Mouse (Mus musculus) A20 (cell line): ENCODE measurements around the gene Itgae.
A peak's percentile ranks its signal among the peaks of the same experiment; 100 is the strongest.

ENCODE experiments used
- DNase-seq: peaks from one replicate; pipeline ENCODE4 v3.0.0-alpha.2; 2011; ENCODE audit warnings: low read depth, low spot score

Itgae gene

DNA sequence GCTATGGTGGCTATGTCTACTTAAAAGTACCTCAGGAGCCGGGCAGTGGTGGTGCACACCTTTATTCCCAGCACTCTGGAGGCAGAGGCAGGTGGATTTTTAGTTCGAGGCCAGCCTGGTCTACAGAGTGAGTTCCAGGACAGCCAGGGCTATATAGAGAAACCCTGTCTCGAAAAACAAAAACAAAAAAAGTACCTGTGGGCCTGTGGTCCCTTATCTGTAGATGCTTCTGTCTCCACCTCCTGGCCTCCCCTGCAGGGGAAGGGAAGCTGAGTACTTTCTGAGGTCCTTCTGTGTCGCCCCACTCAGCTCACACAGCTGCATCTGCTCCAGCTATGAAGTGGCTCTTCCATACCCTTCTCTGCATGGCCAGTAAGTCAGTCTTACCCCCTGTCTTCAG lies at the start of gene Itgae:
Gene Itgae (plus strand): TSS at position 301 of the 400 bp plus-strand sequence.
- no peak for DNase-seq

DNA sequence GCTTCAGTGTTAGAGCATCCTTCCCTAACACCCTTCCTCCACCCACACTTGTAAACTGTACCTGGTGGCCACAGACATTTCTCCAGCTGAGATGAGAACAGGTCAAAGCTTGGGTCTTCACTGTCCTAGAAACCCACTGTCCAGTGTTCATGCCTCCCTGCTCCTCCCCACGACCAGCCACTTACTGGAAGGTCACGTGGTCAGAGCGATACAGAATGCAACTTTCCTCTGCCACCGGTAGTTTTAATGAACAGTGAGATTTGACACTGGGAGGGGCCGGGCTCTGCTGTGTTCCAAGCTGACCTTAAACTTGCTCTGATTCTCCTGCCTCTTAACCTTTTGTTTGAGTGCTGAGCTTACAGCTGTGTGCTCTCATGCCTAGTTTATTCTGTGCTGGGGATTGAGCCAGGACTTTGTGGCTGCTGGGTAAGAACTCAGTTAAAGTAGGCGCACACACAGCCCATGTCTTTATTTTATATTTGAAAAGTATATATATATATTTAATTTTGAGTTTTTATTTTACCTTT lies 46.1 kb upstream of the Itgae start:
- no peak for DNase-seq

DNA sequence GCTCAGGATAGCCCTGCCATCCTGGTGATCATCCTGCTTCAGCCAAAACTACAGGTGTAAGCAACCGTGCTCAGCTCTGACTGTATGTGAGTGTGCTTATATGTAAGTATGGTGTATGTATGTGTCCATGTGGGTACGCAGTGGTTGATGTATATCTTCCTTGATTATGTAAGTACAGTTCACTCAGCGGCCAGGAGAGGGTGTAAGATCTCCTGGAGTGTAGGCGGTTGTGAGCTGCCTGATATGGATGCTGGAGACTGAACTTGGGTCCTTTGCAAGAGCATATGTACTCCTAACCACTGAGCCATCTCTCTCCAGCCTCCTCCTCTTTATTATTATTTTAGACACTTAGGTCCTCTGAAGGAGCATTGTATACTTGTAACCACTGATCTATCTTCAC lies 45.6 kb upstream of the Itgae start:
- peak; percentile 41 for DNase-seq

DNA sequence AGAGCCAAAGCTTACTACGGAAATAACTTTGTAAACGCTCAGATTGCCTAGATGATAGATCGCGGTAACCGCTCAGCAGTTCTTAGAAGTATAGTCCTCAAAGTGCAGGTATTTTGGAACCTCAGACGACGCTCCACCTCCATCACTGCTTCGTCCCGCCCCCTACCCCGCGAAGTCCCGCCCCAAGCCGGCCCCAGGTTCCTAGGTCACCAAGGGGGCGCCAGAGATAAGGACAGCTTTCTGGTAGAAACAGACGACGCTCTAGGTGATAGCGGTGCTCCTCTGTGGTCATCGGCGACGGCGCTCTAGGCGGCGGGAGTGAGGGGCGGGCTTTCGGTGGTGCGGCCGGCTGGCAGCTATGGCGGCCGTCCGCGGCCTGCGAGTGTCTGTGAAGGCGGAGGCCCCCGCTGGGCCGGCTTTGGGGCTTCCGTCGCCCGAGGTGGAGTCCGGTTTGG lies 42.8 kb upstream of the Itgae start, which contains the start of gene Ncbp3:
Gene Ncbp3 (plus strand): TSS at position 242 of the 455 bp plus-strand sequence.
- peak; percentile 97 for DNase-seq

DNA sequence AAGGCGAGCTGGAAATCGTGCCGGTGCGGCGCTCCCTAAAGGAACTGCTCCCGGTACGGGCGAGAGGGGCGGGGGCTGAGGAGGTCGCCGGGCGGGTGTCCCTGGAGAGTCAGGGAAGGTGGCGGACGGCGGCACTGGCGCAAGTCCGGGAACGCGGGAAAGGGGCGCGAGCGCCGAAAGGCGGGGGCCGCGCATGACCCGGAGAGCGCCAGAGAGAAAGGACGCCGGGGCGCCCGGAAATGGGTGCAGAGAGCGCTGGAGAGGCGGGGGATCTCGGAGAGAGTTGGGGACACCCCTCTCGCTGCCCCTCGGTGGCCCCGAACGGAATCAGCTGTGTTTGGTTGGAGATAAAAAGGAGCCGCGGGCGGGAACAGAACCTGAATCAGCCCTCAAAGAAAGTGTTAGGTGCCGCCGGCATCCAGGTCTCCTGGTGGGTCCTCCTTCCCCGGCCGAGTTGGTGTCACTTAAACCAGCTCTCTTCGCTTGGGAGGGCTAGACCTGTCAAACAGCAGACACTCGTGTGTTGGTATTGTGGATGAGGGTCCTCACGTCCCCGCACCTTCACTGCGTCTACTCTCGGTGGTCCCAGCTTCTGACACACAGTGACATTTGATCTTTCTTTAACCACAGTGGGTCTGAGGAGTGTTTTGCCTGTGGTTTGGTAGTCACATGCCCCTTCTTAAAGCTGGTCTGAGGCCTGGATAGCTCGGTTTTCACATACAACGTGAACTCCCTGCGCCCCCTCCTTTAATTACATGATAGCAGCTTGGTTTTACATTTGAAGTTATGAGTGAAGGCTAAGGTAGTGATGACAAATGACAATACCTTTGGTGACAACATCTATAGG lies 42.1 kb upstream of the Itgae start:
- DNase-seq: peak; percentile 78

DNA sequence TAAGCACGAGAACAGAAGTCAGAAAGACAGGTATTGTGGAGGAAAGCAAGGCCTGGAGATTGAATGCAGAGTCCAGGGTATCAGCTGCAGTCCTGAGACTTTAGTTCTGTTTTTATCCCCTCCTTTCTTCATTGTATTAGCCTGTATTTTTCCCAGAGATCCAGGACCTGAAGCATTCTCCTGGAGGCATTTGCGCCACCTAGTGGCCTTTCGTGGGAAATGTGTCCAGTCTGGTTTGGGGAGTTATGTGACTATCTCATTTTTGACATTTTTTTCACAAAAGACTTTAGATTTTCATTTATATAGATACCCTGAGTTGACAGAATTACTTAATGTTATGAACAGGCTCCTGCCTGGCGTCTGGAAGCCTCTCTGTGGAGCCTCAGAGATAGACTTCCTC lies 41.0 kb upstream of the Itgae start:
- DNase-seq: peak; percentile 62

DNA sequence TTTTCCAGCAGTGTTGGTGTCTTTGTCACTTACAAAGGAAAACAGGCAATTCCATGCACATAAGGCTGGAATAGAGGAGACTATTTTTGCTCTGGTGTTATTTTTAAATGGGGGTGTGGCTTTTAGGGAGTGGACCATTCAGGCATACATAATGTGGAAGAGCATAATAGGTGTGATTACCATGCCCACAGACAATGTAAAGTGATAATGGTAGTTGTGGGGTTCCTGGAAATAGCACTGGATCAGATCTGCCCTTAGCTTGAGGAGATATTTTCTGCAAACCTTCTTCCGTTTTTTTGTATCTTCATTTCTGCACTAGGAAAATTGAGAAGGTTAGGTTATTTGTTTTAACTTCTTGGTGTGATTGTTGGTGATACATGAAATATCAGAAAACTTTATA lies 37.6 kb upstream of the Itgae start:
- no peak for DNase-seq

DNA sequence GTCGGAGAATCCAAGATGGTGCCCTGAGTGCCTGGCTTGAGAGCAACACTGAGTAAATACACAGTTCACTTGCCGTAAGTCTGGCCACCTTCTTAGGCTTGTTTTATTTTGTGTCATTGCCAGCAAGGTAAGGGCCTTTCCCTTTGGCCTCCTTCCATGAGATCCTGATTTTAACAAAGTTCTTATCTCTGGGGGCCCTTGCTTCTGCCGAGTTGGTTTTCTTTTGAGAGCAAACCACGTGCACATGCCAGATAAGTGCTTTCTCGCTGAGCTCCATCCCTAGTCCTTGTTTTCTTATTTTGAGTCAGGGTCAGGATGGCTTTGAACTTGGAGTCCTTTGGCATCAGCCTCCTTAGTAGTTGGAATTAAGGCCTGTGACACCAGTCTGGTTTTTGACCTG lies 32.7 kb upstream of the Itgae start:
- DNase-seq: no peak

DNA sequence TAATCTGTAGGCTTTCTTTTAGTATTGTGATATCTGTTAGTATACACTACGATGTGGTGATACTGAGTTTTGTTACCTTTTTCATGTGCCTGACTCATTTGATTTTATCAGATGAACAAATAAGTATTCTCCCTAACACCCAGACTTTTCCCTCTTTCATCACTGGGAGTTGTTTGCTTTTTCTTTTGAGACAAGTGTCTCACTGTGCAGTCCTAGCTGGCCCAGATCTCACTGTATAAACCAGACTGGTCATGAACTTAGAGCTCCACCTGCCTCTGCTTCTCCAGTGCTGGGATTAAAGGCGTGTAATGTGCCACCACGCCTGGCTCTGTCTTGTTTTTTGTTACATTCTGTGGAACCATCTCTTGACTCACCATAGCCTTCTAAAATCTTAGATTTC lies 30.8 kb upstream of the Itgae start:
- DNase-seq: no peak

DNA sequence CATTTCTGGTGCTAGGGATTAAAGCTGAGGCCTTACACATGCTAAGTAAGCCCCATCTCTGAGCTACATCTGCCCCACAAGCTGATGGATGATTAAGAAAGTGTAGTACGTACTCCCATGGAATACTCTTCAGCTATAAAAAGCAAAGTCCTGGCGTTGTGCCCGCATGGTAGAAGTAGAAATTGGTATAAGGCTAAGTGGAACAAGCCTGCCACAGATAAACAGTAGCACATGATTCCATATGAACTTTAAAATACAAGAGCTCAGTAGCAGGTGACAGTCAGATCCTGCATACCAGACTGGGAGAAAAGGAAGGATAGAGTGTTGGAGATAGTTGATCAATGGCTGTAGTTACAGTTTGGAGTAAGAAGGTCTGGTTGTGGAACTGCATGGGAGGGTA lies 29.0 kb upstream of the Itgae start:
- no peak for DNase-seq

DNA sequence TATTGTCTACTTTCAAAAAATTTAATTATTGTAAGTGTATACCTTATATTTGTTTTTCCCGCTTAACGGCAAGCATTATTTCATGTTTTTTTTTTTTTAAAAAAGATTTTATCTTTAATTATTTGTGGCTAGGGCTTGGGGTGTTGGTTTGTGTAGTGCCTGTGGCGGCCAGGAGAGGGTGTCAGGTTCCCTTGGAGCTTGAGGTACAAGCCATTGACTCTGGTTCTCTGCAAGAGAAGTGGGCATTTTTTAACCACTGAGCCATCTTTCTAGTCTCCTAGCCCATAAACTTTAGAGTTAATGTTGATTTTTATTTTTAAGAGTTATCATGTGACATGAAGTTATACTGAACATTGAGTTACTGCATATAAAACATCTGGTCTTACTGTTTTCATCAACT lies 18.5 kb upstream of the Itgae start:
- DNase-seq: peak; percentile 44

DNA sequence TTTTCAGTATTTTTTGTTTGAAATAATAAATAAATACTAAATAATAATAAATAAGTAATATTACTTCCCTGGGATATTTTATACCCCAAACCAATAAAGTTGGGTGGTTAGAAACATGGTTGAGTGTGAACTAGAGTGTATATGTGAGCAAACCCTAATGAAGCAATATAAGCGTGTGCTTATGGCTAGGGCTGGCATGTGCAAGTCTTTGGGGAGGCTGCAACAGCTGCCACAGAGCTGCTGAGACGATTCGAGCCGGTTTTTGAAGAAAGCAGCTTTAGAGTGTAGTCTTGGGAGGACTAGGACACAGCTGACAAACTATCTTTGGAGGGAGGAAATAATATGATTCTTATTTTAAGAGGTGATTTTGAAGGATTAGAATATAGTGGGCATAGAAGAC lies 14.1 kb upstream of the Itgae start:
- DNase-seq: no peak

DNA sequence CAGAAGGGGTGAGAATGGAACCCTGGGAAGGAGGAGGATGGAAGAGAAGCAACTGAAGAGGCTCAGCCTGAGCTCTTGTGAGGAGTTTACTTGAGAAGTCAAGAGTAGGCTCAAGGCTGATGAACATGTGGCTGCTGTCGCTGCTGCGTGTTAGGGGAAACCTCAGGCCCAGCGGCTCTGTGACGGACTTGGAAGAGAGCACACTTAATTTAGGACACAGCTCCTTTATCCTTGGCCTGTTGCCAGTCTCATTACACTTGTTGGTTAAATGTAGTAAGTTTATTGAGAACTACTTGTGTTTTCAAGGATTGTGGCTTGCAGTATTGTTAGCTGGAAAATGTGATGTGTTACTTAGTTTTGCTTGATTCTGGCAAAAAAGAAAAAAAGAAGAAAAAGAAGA lies 13.7 kb upstream of the Itgae start:
- no peak for DNase-seq

DNA sequence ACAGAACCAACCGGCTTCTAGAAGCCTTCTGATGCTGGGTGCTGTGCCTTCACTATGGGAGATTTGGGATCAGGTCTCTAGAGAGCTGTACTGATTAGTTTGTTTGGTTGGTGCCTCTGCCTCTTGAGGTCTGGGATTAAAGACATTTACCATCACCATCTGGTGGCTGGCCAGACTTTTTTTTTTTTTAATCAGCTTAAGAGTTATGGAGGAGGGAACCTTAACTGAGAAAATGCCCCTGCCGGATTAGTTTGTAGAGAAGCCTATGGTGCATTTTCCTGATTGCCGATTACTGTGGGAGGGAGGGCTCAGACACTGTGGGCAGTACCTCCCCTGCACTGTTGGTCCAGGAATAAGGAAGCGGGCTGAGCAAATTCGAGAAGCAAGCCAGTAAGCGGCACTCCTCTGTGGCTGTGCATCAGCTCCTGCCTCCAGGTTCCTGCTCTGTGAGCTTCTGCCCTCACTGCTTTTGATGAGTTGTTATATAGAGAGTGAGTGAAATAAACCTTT lies 13.1 kb upstream of the Itgae start:
- DNase-seq: no peak

DNA sequence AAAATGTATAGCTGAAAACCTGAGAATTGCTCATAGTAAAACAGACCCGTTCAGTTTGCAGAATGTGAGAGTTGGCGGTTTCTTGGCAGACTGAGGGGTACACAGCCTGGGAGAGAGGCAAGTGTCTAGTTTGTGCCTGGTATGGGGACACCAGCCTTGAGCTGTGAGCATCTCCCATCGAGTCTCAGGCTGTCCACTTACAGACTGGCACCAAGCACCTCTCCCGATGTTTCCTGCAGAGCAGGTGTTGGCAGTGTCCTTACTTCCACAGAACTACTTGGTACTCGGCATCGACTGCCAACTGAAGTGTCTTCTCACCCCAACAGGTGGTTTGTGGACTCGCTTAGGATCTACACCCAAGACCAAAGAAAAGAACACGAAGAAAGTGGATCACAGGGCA lies 11.8 kb upstream of the Itgae start:
- no peak for DNase-seq

DNA sequence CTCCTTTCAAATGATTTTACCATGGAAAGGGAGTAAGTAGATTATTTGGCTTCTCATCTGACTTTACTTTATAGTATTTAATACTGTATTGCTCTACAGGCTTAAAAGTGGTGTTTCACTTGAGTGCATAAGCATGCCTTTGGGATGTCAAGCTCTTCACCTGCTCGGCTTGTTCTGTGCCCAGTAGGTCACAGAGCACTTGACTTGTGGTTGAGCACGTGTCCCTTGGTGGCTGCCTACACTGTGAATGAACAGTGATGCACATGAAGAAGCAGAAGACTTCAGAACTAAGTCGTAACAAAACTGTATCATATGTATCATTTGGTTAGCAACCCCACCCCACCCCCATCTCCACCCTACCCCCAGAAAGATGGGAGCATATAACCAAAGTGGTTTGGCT lies 10.1 kb upstream of the Itgae start:
- no peak for DNase-seq

DNA sequence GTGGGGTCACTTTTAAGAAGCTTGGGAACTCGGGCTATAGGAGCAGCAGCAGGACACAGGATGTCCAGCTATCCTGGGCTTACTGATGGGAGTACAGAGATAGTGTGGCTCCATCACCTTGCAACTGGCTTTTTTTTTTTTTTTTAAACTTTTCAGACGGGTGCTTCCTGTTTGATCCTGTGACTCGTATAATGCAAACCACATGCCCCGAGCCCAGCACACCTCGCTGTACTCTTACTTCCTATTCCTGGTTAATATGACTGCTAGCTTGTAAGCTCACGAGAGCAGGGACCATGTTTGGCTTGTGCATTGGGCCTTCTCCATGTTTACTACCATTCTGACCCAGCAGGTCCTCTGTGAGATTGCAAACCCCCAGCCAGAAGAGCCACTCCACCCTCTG lies 6.1 kb upstream of the Itgae start:
- DNase-seq: peak; percentile 74

DNA sequence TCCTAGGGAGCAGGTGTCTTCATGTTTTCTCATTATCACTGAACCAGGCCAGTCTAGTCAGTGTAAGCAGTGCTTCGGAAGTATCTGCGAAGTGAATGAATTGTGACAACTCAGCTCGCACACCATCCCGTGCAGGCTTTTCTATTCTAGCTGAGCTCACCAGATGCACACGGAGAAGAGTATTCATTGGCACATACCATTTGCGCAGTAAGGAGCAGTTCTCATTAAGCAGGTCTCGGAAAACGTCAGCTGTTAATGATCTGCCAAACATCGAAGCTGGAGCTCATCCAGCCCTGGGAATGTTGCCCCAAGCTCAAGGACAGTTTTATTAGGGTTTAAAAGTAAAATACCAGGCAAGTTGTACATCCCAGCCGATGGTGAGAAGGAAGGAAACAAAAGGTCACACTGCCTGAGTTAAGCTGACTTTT lies 5.6 kb upstream of the Itgae start:
- no peak for DNase-seq

DNA sequence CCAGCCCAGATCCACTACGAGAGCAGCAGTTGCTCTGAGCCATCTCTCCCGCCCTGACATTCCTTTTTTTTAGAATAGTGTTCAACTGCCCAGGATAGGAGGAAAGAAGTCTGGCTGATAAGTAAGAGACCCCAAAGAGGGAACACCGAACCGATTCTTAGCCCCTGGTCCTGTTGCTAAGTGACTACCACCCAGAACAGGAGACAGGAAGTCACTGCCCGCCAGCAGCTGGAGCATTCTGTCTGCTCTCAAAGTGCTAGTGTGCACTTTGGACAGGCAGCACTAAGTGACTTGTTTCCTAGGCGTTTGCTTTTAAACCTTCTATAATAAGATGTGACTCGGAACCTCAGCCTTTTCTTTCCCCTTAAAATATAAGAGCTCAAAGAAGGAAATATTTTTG lies 5.0 kb upstream of the Itgae start:
- no peak for DNase-seq

DNA sequence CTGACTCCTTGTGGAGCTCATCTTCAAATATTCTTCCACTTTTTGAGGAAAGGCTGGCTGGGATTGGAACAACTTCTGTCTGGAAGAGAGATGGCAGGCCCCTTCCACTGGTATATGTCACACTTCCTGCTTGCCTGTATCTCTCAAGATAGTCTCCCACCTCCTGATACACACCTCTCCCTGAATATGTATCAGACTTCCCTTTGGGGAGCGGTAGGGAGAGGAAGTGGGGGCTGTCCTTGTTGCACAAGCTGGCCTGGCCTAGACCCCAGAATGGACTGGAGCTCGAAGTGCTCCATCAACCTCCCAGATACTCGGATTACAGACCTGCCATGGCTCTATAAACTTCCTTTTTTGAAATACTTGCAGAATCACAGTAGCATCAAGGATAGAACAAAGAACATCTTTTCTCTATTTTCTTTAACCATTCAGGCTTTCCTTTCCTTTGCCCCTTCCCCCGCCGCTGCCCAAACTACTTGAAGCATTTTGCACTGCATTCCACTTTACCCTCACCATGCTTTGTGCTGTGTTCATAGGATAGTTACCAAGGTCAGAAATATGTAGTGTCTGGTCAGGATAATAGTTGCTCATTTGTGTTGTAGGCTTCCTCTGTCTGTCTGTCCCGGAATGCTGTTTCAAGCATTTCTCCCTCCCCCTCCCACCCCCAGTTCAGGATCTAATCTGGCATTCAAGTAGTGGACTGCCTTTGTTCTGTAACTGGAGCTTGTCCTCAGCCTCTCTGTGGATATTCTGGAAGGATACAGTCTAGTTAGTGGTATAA lies 2.5 kb upstream of the Itgae start:
- DNase-seq: no peak

DNA sequence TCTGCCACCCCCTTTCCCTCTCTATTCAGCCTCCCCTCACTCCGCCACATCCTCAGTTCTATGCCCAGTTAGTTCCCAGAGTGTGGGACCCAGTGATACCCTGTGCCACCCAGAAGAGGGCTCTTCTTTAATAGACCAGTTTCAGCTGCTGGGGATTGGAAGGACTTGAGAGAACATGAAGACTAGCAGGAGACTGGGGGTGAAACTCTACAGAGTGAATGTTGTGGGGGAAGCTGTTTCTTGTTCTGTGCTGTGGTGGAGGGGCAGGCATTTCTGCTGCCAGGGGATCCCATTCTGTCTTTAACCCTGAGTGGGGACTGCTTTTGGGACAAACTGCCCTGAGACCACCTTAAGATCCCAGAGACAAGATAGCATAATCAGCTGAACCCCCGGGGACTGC lies 443 bp downstream of the Itgae start:
- no peak for DNase-seq

DNA sequence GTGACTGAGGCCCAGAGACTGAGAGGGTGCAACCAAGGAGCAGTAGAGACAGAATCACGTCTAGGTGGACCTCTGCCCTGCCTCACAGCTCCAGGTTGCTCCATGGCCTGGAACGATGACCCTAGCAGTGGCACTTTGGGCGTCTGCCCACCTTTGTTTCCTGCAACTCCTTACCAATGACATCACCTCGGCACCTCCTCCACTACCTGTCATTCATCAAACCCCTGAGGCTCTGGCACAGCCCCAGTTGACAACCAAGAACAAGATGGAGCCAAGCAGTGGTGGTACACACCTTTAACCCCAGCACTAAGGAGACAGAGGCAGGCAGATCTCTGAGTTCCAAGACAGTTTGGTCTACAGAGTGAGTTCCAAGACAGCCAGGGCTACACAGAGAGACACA lies 1.7 kb downstream of the Itgae start:
- no peak for DNase-seq
